Mouse (Mus musculus) inflammation-experienced regulatory T-cells, adult 6 months (primary cell): ENCODE results near the gene Klf9. TPM values are rescaled to one million over a fixed set of nuclear protein-coding genes. Genes with fewer than 3 reads are reported as not detected.
A peak's percentile ranks its signal among the peaks of the same experiment; 100 is the strongest.
"Not testable (repeated sequence)": the region's sequence is repeated elsewhere in the genome, so short reads cannot be mapped to it uniquely, and the experiment has no call there.

Source experiments
- ATAC-seq: one replicate; pipeline ENCODE4 v1.8.0; 2017
- polyA plus RNA-seq, 3 experiments: library from polyadenylated mRNA; unstranded; fragments of 100-300 nt; shearing (Covaris generic); gene quantifications; one replicate each; pipeline ENCODE4 v1.2.1; 2017

The Klf9 gene
- polyA plus RNA-seq, 3 experiments from 2014 or later = 1.1 to 4.4 (median 4.2) TPM

DNA sequence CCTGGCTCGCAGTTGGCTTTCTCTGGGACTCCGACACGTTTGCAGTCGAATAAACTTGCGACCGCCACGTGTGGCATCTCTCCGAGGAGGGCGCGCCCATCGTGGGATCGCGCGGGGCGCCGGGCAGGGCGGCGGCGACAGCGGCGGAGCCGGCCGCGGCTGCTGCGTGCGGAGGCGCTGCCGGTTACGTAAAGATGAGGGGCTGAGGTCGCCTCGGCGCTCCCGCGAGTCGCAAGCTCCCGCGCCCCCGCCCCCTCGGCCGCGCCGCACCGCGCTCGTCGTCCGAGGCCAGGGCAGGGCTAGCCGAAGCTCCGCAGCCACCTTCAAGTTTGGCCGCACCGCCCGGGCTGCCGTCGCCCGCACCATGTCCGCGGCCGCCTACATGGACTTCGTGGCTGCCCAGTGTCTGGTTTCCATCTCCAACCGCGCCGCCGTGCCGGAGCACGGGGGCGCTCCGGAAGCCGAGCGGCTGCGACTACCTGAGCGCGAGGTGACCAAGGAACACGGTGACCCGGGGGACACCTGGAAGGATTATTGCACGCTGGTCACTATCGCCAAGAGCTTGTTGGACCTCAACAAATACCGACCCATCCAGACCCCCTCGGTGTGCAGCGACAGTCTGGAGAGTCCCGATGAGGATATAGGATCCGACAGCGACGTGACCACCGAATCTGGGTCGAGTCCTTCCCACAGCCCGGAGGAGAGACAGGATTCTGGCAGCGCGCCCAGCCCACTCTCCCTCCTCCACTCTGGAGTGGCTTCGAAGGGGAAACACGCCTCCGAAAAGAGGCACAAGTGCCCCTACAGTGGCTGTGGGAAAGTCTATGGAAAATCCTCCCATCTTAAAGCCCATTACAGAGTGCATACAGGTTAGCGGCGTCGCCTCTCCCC lies 610 bp downstream of the Klf9 start:
- ATAC-seq = peak; percentile 13

- no peak for ATAC-seq
These were observed 1.5 kb downstream of the Klf9 start for GRCm38 (mm10) chr19:23142427-23143073.

GRCm38 (mm10) chr19:23143074-23143445 lies 2.0 kb downstream of the Klf9 start:
- ATAC-seq = no peak

DNA sequence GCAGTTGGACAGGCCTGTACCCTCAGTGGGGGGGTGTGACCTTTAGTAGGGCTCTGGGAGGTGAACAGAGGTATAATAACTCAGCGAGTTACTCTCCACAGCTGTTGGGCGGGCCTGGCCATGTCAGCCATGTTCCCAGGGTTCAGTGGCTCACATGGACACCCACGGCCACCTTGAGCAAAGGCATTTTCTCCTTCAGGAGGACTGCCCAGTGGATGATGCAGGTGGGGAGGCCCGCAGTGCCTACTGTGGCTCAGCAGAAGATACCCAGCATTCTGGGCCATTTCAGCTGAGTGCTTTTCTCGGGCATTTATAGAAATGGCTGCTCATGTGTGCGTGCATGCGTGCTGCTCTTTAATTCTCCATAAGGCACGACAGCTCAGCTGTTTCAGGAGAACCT lies 2.5 kb downstream of the Klf9 start:
- no peak for ATAC-seq

- ATAC-seq = no peak
These were observed 3.0 kb downstream of the Klf9 start for GRCm38 (mm10) chr19:23144031-23144430.

DNA sequence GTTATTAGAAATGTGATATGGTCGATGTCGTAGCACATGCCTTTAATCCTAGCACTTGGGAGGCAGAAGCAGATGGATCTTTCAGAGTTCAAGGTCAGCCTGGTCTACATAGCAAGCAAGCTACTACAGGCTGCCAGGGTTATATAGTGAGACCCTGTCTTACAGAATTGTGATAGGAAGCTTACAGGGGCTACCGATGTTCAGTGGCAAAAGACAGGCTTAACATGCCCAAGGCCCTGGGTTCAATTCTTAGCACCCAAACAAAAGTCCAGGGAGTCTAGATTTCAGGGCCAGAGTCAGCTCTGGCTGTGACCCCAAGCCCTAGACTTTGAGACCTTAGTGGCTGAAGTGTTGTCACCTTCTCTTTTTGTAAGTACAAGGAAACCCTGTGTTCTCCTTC lies 4.1 kb downstream of the Klf9 start:
- no peak for ATAC-seq

GRCm38 (mm10) chr19:23145575-23145974 lies 4.5 kb downstream of the Klf9 start:
- ATAC-seq = not testable (repeated sequence)

DNA sequence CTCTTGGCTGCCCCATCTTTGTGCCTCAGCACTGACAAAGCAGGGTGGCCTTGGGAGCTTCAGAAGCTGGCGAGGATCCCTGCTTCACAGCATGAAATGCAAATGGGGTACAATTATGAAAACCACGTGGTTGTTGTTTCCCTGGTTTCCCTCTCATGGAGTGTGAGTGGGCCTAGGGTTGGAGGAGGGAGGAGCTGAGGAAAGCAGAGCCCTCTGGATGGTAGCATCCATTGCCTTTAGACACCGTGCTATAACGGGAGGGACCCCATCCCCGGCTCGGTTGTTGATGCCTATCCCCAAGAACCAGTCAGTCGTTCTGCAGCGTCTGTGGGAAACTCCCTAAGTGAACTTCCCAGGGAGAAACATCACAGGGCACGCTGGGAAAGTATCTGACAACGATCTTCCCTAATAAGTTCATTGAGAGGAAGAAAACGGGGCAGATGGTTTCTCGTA lies 5.4 kb downstream of the Klf9 start:
- no peak for ATAC-seq

DNA sequence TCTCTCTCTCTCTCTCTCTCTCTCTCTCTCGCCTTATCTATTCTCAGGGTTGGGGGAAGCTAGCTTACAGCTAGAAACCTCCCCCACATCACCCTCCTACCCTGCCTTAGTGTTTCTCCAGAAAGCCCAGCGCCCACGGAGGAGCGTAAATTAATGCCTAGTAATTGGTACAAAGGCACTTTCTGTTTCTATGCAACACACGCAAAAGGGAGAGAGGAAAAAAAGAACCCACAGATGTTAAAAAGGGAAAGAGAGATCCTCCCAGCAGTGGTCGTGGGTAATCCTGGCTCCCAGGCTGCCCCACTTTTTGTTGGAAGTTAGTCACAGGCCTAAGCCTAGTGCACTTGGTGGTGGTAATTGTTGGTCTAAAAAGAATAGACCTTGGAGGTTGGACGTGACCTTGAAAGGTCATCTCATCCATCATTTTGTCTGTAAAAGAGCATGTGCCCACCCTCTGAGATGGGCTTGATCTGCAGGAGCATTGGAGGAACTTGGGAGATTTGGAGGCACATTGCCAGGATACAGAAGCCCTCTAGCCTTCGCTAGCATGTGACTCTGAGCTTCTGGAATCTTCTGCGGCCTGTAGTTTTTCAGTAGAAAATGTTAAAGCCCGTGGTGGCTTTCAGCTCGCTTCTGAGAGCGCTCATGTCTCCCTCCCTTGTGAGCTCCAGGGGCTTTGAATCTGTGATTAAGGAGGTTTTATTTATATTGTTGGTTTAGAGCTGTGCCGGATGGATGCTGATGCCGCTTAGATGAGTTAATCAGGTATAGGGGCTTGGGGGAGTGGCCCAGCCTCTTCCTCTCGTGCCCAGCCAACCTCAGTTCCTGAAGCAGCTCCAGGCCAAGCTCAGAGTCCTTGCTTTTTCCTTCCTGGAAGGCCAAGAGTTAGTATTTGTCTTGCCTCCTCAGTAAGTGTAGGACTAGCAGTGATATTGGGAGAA lies 6.3 kb downstream of the Klf9 start:
- ATAC-seq = no peak

DNA sequence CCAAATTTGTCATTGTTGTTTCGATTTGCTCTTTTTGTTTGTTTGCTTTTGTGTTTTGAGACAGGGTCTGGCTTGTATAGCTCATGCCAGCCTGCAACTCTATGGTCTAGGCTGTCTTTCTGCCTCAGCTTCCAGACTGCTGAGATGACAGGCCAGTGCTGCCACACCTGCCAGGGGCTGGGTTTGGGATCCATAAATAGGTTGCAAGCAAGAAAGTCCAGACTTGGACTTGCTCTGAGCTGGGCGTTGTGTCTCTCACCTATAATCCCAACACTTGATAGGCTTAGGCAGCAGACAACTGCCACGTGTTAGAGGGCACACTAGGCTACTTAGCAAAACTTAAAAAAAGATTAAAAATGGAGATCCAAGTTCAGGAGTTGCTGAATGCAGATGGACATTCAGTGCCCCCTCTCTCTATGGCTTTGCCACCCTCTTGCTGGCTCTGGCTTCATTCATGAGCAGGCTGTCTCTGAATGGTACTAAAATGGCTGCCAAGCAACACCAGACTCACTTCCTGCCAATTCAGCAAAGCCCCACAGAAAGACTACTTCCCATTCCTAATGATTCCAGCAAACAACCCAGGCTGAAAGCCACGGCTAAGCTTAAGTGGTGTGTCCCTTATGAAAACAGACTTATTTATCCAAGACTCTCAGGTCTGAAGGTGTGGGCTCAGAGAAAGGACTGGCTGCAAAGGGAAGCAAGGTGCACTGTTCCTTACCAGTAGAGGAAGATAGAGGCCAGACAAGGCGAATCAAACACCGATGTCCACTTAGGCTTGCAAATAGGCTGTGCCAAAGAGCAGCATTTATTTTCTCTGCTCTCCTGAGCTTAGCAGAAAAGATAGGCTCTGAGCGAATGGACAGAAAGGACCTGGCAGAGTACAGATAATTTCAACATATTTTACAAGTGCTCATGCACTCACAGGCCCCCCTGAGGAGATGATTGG lies 8.7 kb downstream of the Klf9 start:
- ATAC-seq = no peak

- ATAC-seq = no peak
These were observed 9.7 kb downstream of the Klf9 start for GRCm38 (mm10) chr19:23150556-23151265.

DNA sequence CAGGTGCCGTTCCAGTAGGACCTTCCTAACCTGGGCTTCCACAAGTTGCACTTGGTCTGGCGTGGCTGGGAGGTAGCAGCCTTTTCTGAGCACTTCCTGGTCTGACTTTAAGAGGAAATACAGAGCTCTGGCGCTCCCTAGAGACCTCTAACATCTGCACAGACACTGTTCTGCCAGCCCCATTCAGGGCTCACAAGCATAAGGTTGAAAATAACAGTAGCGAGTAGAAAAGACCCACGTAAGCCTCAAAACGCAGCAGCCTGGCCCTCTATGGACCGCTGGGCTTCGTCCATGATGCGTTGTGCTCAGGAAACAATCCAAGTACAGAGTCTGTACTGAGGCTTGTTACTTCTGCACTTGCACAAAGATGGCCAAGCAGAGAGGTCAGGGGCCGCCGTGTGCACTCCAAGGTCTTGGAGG lies 10.6 kb downstream of the Klf9 start:
- peak; percentile 94 for ATAC-seq

- ATAC-seq = no peak
These were observed 11.2 kb downstream of the Klf9 start for GRCm38 (mm10) chr19:23152201-23152640.

- ATAC-seq = no peak
These were observed 12.0 kb downstream of the Klf9 start for GRCm38 (mm10) chr19:23152771-23153605.

- no peak for ATAC-seq
These were observed 12.6 kb downstream of the Klf9 start for GRCm38 (mm10) chr19:23153606-23154127.

DNA sequence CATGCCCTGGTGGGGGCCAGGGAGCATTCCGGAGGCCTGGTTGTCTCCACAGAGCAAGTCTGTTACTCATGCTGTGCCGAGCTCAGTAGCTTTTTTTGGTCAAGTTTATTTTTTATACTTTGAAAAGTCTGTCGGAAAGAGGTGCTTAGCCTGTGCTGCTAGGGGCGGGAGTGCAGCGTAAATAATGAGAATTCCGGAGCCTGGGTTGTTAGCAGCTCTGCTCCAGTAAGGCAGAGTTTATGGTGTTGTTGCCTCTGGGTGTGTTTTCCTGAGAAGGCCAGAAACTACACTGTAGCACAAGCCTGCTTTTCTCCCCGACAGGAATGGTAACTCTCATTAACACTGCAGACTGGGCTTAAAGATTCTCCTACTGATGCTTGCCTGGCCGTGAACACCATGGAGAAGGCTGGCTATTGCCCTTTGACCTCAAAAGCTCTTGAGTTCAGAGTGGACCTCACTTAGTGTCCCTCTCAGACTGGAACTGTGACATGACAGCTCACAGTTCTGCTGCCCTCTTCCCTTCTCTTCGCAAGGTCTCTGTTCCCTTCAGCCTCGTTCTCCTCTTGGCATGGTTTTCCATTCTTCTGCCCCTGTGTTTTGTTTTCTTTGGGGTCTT lies 18.9 kb downstream of the Klf9 start:
- no peak for ATAC-seq

DNA sequence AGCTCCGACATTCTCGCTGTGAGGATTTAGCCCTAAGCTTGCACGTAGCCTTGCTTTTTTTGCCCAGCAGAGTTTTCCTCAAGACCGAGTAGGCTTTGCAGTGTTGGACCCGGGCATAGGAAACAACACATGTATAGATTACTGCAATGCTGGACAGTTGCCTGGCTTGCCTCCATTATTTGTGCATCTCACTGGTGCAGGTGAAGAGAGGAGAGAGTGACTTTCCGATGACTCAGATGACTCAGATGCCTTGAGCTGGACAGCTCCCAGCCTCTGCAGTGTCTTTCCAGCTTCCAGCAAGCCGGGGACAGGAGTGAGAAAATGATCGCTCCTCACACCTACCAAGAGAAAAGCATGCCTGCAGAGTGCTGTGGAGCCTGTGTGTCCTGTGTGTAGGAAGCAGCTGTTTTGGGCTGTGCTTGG lies 21.4 kb downstream of the Klf9 start:
- no peak for ATAC-seq

GRCm38 (mm10) chr19:23162877-23163276 lies 21.9 kb downstream of the Klf9 start:
- no peak for ATAC-seq

- no peak for ATAC-seq
These were observed 22.3 kb downstream of the Klf9 start for GRCm38 (mm10) chr19:23163361-23163760.
